Comparison of ENCODE assay signal across 9 mouse cellular contexts in genomic region chr8:105757796-105758276, GRCm38 (mm10). TPM values are rescaled to one million over a fixed set of nuclear protein-coding genes. Genes with fewer than 3 reads are reported as not detected.
DNase-seq lines count a peak whose midpoint lies in the region; ATAC-seq and TF ChIP-seq lines count a peak whose summit lies in the region.
"Had no signal": no experiment of that assay in that cellular context is flagged by ENCODE, and none has a peak within 500 bp of the region (broad histone marks: within the 10 kb centered on the region; RNA-seq: fewer than 3 reads in every experiment).

No protein-coding gene starts in this region.

- H3K36me3 ChIP-seq in heart, embryonic 11.5 days (ENCODE audit: control insufficient read depth, insufficient read depth, low read length) = no peaks in the 10 kb centered on the region
- 0 out of 2 replicates have a peak, but pooled peaks cover 4% of the 10 kb centered on the region for H3K36me3 ChIP-seq in E14TG2a.4 (ENCODE audit: insufficient read depth, low read length)
- H3K36me3 ChIP-seq in forebrain, embryonic 11.5 days (ENCODE audit: control insufficient read depth, insufficient read depth, low read length) = no peaks in the 10 kb centered on the region
- no peaks in the 10 kb centered on the region for H3K36me3 ChIP-seq in liver, embryonic 14.5 days (replicated peaks; ENCODE audit: control insufficient read depth, insufficient read depth, low read depth)

- peak overlapping the region; percentile 82 for H3K9ac ChIP-seq in heart, embryonic 11.5 days (ENCODE audit: low read depth, low read length)
- peak overlapping the region; percentile 91 for H3K9ac ChIP-seq in forebrain, embryonic 11.5 days (ENCODE audit: low read length)
- peak overlapping the region; percentile 81 for H3K9ac ChIP-seq in liver, embryonic 14.5 days (replicated peaks)

- TF ChIP-seq EP300 in liver, embryonic 14.5 days (IDR thresholded peaks at IDR 0.05; ENCODE audit: low read depth) = no peak

- peak overlapping the region; percentile 97 for H3K4me3 ChIP-seq in heart, embryonic 11.5 days (ENCODE audit: low read depth, low read length)
- peak overlapping the region; percentile 98 for H3K4me3 ChIP-seq in E14TG2a.4 (replicated peaks; ENCODE audit: low read length)
- H3K4me3 ChIP-seq in forebrain, embryonic 11.5 days (ENCODE audit: low read depth, low read length) = peak overlapping the region; percentile 90
- peak overlapping the region; percentile 79 to 86 for H3K4me3 ChIP-seq in liver, embryonic 14.5 days (ENCODE audit: insufficient read depth in 1 of 2, low read depth in 2 of 2, low read length in 2 of 2)

- peaks cover 3% of the 10 kb centered on the region; the same call in 1 of the 2 replicates for H3K4me1 ChIP-seq in heart, embryonic 11.5 days (ENCODE audit: control insufficient read depth, insufficient read depth, low read length)
- H3K4me1 ChIP-seq in E14TG2a.4 (replicated peaks; ENCODE audit: low read depth, low read length) = peaks cover 21% of the 10 kb centered on the region
- H3K4me1 ChIP-seq in forebrain, embryonic 11.5 days (replicated peaks; ENCODE audit: control insufficient read depth, insufficient read depth, low read length) = peaks cover 2% of the 10 kb centered on the region; the same call in 1 of the 2 replicates
- H3K4me1 ChIP-seq in liver, embryonic 14.5 days (replicated peaks; ENCODE audit: control insufficient read depth in 2 of 2, insufficient read depth in 2 of 2, low read length in 1 of 2) = peaks cover 12 to 15% of the 10 kb centered on the region in 2 experiments; a peak in 3 of 4 replicates

- H3K27ac ChIP-seq in heart, embryonic 11.5 days (ENCODE audit: low read depth, low read length) = peak overlapping the region; percentile 70; the same call in 1 of the 2 replicates
- H3K27ac ChIP-seq in forebrain, embryonic 11.5 days (ENCODE audit: low read depth, low read length) = peak overlapping the region; percentile 66; the same call in 1 of the 2 replicates
- no peak overlapping the region for H3K27ac ChIP-seq in liver, embryonic 14.5 days

- no peaks in the 10 kb centered on the region for H3K27me3 ChIP-seq in heart, embryonic 11.5 days (ENCODE audit: control insufficient read depth, insufficient read depth, low read length)
- H3K27me3 ChIP-seq in E14TG2a.4 (ENCODE audit: insufficient read depth, low read length) = no peaks in the 10 kb centered on the region
- no peaks in the 10 kb centered on the region for H3K27me3 ChIP-seq in forebrain, embryonic 11.5 days (ENCODE audit: control insufficient read depth, insufficient read depth, low read length)
- no peaks in the 10 kb centered on the region for H3K27me3 ChIP-seq in liver, embryonic 14.5 days (ENCODE audit: control insufficient read depth, insufficient read depth, low read length)

- 2% methylated on average over 12 of the region's 12 CpGs for WGBS in heart, embryonic 11.5 days (ENCODE audit: insufficient replicate concordance)
- WGBS in forebrain, embryonic 11.5 days = 2% methylated on average over 12 of the region's 12 CpGs
- 5% methylated on average over 12 of the region's 12 CpGs for WGBS in liver, embryonic 14.5 days (ENCODE audit: insufficient replicate concordance)

- TF ChIP-seq CTCF in E14TG2a.4 (conservative IDR thresholded peaks at IDR 0.05; ENCODE audit: low read length) = no peak
- TF ChIP-seq CTCF in liver, embryonic 14.5 days (IDR thresholded peaks at IDR 0.05; ENCODE audit: low read depth) = no peak

- no peak for DNase-seq in heart, adult 8-10 months (ENCODE audit: low spot score)
- DNase-seq in forebrain, embryonic 11.5 days (ENCODE audit: low spot score) = no peak
- DNase-seq in liver, embryonic 14.5 days (ENCODE audit: low read depth in 3 of 3, low spot score in 3 of 3) = no peak
- no peak for DNase-seq in left cerebral cortex, postnatal 10 days (ENCODE audit: extremely low spot score in 1 of 2, low spot score in 2 of 2)
- no peak for DNase-seq in yolk sac, embryonic 10.5 days (ENCODE audit: low spot score)
- DNase-seq in cerebellum, postnatal 4 days (ENCODE audit: low spot score in 2 of 2) = no peak

- H3K4me2 ChIP-seq in heart, embryonic 11.5 days = peak overlapping the region; percentile 91
- peak overlapping the region; percentile 80 for H3K4me2 ChIP-seq in forebrain, embryonic 11.5 days (ENCODE audit: low read depth, low read length, severe bottlenecking)
- peak overlapping the region; percentile 99 for H3K4me2 ChIP-seq in liver, embryonic 14.5 days (ENCODE audit: low read depth)

- no peak for ATAC-seq in heart, embryonic 11.5 days (replicated peaks; ENCODE audit: insufficient number of reproducible peaks, low FRiP score, low TSS enrichment)
- no peak for ATAC-seq in forebrain, embryonic 11.5 days (replicated peaks; ENCODE audit: low FRiP score)
- ATAC-seq in liver, embryonic 14.5 days (ENCODE audit: insufficient read depth) = no peak

- intact Hi-C loops in left cerebral cortex, postnatal 10 days (cut with DNase I) = no loop called here

- H3K9me3 ChIP-seq in heart, embryonic 11.5 days (replicated peaks; ENCODE audit: control insufficient read depth, low read length) = no peaks in the 10 kb centered on the region
- no peaks in the 10 kb centered on the region for H3K9me3 ChIP-seq in E14TG2a.4 (ENCODE audit: low read length)
- no peaks in the 10 kb centered on the region for H3K9me3 ChIP-seq in forebrain, embryonic 11.5 days (ENCODE audit: control insufficient read depth, low read length)
- H3K9me3 ChIP-seq in liver, embryonic 14.5 days (ENCODE audit: control insufficient read depth, low read length) = no peaks in the 10 kb centered on the region

RNA-seq across cellular contexts. Expression of gene Gfod2, which starts 0.6 kb away (rescaled TPM):
- 8.0 and 10.9 TPM in 2 replicates for polyA plus RNA-seq in heart, embryonic 11.5 days (2014; fragmentation: Nextera tagmentation; extraction: Ambion mirVana)
- total RNA-seq in heart, adult 8-10 months (2022) = 1 to 10 TPM; 2.8 to 3.9 (median 3.5) TPM
- polyA plus RNA-seq in forebrain, embryonic 11.5 days (2014; fragmentation: Nextera tagmentation; extraction: Ambion mirVana) = 38.0 and 49.3 TPM in 2 replicates
- 0.84 and 0.93 TPM in 2 replicates for polyA plus RNA-seq in liver, embryonic 14.5 days (2012; rRNA removed)
- polyA plus RNA-seq in liver, embryonic 14.5 days (2014; fragmentation: Nextera tagmentation; extraction: Ambion mirVana) = 1.1 and 1.8 TPM in 2 replicates
- 10 to 100 TPM; 26.3 to 36.3 TPM for total RNA-seq in left cerebral cortex, postnatal 10 days (2021)

RNA-seq across cellular contexts. Expression of gene Enkd1, which starts 49.8 kb away (rescaled TPM):
- polyA plus RNA-seq in heart, embryonic 11.5 days (2014; fragmentation: Nextera tagmentation; extraction: Ambion mirVana) = 13.3 and 16.9 TPM in 2 replicates
- total RNA-seq in heart, adult 8-10 months (2022) = 1 to 10 TPM; 1.2 to 2.7 (median 2.3) TPM
- 43.0 and 44.4 TPM in 2 replicates for polyA plus RNA-seq in forebrain, embryonic 11.5 days (2014; fragmentation: Nextera tagmentation; extraction: Ambion mirVana)
- polyA plus RNA-seq in liver, embryonic 14.5 days (2012; rRNA removed) = 7.0 and 7.8 TPM in 2 replicates
- polyA plus RNA-seq in liver, embryonic 14.5 days (2014; fragmentation: Nextera tagmentation; extraction: Ambion mirVana) = 4.8 and 6.5 TPM in 2 replicates
- 10 to 100 TPM; 12.3 to 13.5 TPM for total RNA-seq in left cerebral cortex, postnatal 10 days (2021)

RNA-seq across cellular contexts. Expression of gene 4933405L10Rik, which starts 50.4 kb away (rescaled TPM):
- polyA plus RNA-seq in heart, embryonic 11.5 days (2014; fragmentation: Nextera tagmentation; extraction: Ambion mirVana) = 0.13 TPM in 1 of 2 replicates, not detected in the other
- not detected for total RNA-seq in heart, adult 8-10 months (2022)
- 0.36 TPM in 1 of 2 replicates, not detected in the other for polyA plus RNA-seq in forebrain, embryonic 11.5 days (2014; fragmentation: Nextera tagmentation; extraction: Ambion mirVana)
- not detected in 2 replicates for polyA plus RNA-seq in liver, embryonic 14.5 days (2012; rRNA removed)
- polyA plus RNA-seq in liver, embryonic 14.5 days (2014; fragmentation: Nextera tagmentation; extraction: Ambion mirVana) = not detected in 2 replicates
- under 1 TPM in 1 of 2 experiments, not detected in 1; 0.62 TPM for total RNA-seq in left cerebral cortex, postnatal 10 days (2021)
- total RNA-seq: layer of hippocampus, postnatal 25 days had no signal

RNA-seq across cellular contexts. Expression of gene Pard6a, which starts 56.9 kb away (rescaled TPM):
- polyA plus RNA-seq in heart, embryonic 11.5 days (2014; fragmentation: Nextera tagmentation; extraction: Ambion mirVana) = 10.9 and 14.2 TPM in 2 replicates
- 1 to 10 TPM; 5.9 to 8.1 (median 7.0) TPM for total RNA-seq in heart, adult 8-10 months (2022)
- polyA plus RNA-seq in forebrain, embryonic 11.5 days (2014; fragmentation: Nextera tagmentation; extraction: Ambion mirVana) = 24.9 and 25.1 TPM in 2 replicates
- 5.9 and 6.0 TPM in 2 replicates for polyA plus RNA-seq in liver, embryonic 14.5 days (2012; rRNA removed)
- 6.4 and 7.9 TPM in 2 replicates for polyA plus RNA-seq in liver, embryonic 14.5 days (2014; fragmentation: Nextera tagmentation; extraction: Ambion mirVana)
- 10 to 100 TPM; 40.7 to 44.1 TPM for total RNA-seq in left cerebral cortex, postnatal 10 days (2021)

RNA-seq across cellular contexts. Expression of gene Acd, which starts 56.9 kb away (rescaled TPM):
- polyA plus RNA-seq in heart, embryonic 11.5 days (2014; fragmentation: Nextera tagmentation; extraction: Ambion mirVana) = 39.3 and 41.5 TPM in 2 replicates
- total RNA-seq in heart, adult 8-10 months (2022) = 10 to 100 TPM; 10.2 to 11.5 (median 10.5) TPM
- polyA plus RNA-seq in forebrain, embryonic 11.5 days (2014; fragmentation: Nextera tagmentation; extraction: Ambion mirVana) = 76.9 and 83.6 TPM in 2 replicates
- polyA plus RNA-seq in liver, embryonic 14.5 days (2012; rRNA removed) = 8.8 and 11.0 TPM in 2 replicates
- 20.3 and 23.7 TPM in 2 replicates for polyA plus RNA-seq in liver, embryonic 14.5 days (2014; fragmentation: Nextera tagmentation; extraction: Ambion mirVana)
- 10 to 100 TPM; 49.3 to 51.0 TPM for total RNA-seq in left cerebral cortex, postnatal 10 days (2021)
